In genomic region chr1:86379161-86379569, GRCm38 (mm10) we compare ENCODE assay signal across 12 mouse cellular contexts. TPM values are rescaled to one million over a fixed set of nuclear protein-coding genes. Genes with fewer than 3 reads are reported as not detected.
DNase-seq lines count a peak whose midpoint lies in the region; ATAC-seq and TF ChIP-seq lines count a peak whose summit lies in the region.
"Had no signal": no experiment of that assay in that cellular context is flagged by ENCODE, and none has a peak within 500 bp of the region (broad histone marks: within the 10 kb centered on the region; RNA-seq: fewer than 3 reads in every experiment).

No protein-coding gene starts in this region.

- no peak overlapping the region for H3K4me2 ChIP-seq in forebrain, embryonic 16.5 days (ENCODE audit: low read length)
- no peak overlapping the region for H3K4me2 ChIP-seq in forebrain, embryonic 15.5 days (replicated peaks)
- H3K4me2 ChIP-seq in lung, postnatal 0 days (replicated peaks; ENCODE audit: low read depth, low read length): no peak overlapping the region
- H3K4me2 ChIP-seq in limb, embryonic 14.5 days (replicated peaks; ENCODE audit: low read depth, low read length, severe bottlenecking): 0 out of 2 replicates have a peak overlapping the region, but pooled peaks have one; percentile 2
- H3K4me2 ChIP-seq in midbrain, embryonic 14.5 days (ENCODE audit: low read length): no peak overlapping the region
- H3K4me2 ChIP-seq: liver, embryonic 11.5 days; midbrain, embryonic 11.5 days; neural tube, embryonic 15.5 days had no signal

- H3K27me3 ChIP-seq in forebrain, embryonic 16.5 days (replicated peaks; ENCODE audit: control insufficient read depth, insufficient read depth, low read length): no peaks in the 10 kb centered on the region
- H3K27me3 ChIP-seq in forebrain, embryonic 15.5 days: no peaks in the 10 kb centered on the region
- H3K27me3 ChIP-seq in lung, postnatal 0 days (replicated peaks; ENCODE audit: insufficient read depth, low read length): no peaks in the 10 kb centered on the region
- no peaks in the 10 kb centered on the region for H3K27me3 ChIP-seq in limb, embryonic 14.5 days (ENCODE audit: control insufficient read depth, insufficient read depth, low read length)
- H3K27me3 ChIP-seq in midbrain, embryonic 14.5 days (ENCODE audit: control insufficient read depth, insufficient read depth, low read length): no peaks in the 10 kb centered on the region
- H3K27me3 ChIP-seq: neural tube, embryonic 15.5 days had no signal

- no peak for TF ChIP-seq EP300 in lung, postnatal 0 days (IDR thresholded peaks at IDR 0.05)

- H3K9me3 ChIP-seq in forebrain, embryonic 16.5 days (ENCODE audit: control insufficient read depth, low read length): no peaks in the 10 kb centered on the region
- H3K9me3 ChIP-seq in forebrain, embryonic 15.5 days: no peaks in the 10 kb centered on the region
- no peaks in the 10 kb centered on the region for H3K9me3 ChIP-seq in lung, postnatal 0 days (ENCODE audit: low read length)
- no peaks in the 10 kb centered on the region for H3K9me3 ChIP-seq in limb, embryonic 14.5 days (ENCODE audit: control insufficient read depth, low read length)
- no peaks in the 10 kb centered on the region for H3K9me3 ChIP-seq in midbrain, embryonic 14.5 days (ENCODE audit: control insufficient read depth, low read length)
- H3K9me3 ChIP-seq: neural tube, embryonic 15.5 days had no signal

- ATAC-seq in forebrain, embryonic 16.5 days: no peak
- no peak for ATAC-seq in forebrain, embryonic 15.5 days (replicated peaks)
- ATAC-seq in lung, postnatal 0 days: no peak
- ATAC-seq in limb, embryonic 14.5 days (ENCODE audit: low FRiP score, low read depth): peak; percentile 36; the same call in 1 of the 2 replicates
- ATAC-seq in midbrain, embryonic 14.5 days (ENCODE audit: low FRiP score, low TSS enrichment): no peak

- 72% methylated on average over 9 of the region's 9 CpGs for WGBS in forebrain, embryonic 16.5 days
- WGBS in forebrain, embryonic 15.5 days: 77% methylated on average over 9 of the region's 9 CpGs
- WGBS in lung, postnatal 0 days: 47% methylated on average over 9 of the region's 9 CpGs
- WGBS in limb, embryonic 14.5 days: 32% methylated on average over 9 of the region's 9 CpGs
- WGBS in midbrain, embryonic 14.5 days: 80% methylated on average over 9 of the region's 9 CpGs

- H3K27ac ChIP-seq in forebrain, embryonic 16.5 days (ENCODE audit: low read length): peak overlapping the region; percentile 48
- H3K27ac ChIP-seq in forebrain, embryonic 15.5 days (replicated peaks): no peak overlapping the region
- H3K27ac ChIP-seq in lung, postnatal 0 days (ENCODE audit: low read length): no peak overlapping the region
- H3K27ac ChIP-seq in limb, embryonic 14.5 days (replicated peaks; ENCODE audit: low read depth, low read length): peak overlapping the region; percentile 70
- H3K27ac ChIP-seq in midbrain, embryonic 14.5 days (replicated peaks; ENCODE audit: low read depth, low read length): no peak overlapping the region
- H3K27ac ChIP-seq: neural tube, embryonic 15.5 days had no signal

- DNase-seq in lung, postnatal 0 days (ENCODE audit: low spot score): peak; percentile 36
- no peak for DNase-seq in lung, postnatal 4 days
- no peak for DNase-seq in limb, embryonic 14.5 days (ENCODE audit: low spot score)
- DNase-seq in urinary bladder, adult 18-20 months (ENCODE audit: low spot score in 2 of 2): no peak
- DNase-seq in midbrain, embryonic 14.5 days: no peak
- no peak for DNase-seq in kidney, adult 18-20 months

- H3K4me1 ChIP-seq in forebrain, embryonic 16.5 days (replicated peaks; ENCODE audit: control insufficient read depth, insufficient read depth, low read length): 0 out of 2 replicates have a peak, but pooled peaks cover 6% of the 10 kb centered on the region
- H3K4me1 ChIP-seq in forebrain, embryonic 15.5 days: 0 out of 2 replicates have a peak, but pooled peaks cover 4% of the 10 kb centered on the region
- no peaks in the 10 kb centered on the region for H3K4me1 ChIP-seq in lung, postnatal 0 days (ENCODE audit: insufficient read depth, low read depth, low read length)
- peaks cover 17% of the 10 kb centered on the region for H3K4me1 ChIP-seq in limb, embryonic 14.5 days (ENCODE audit: control insufficient read depth, insufficient read depth, low read length)
- no peaks in the 10 kb centered on the region for H3K4me1 ChIP-seq in midbrain, embryonic 14.5 days (ENCODE audit: control insufficient read depth, insufficient read depth, low read length)

- TF ChIP-seq CTCF in lung, postnatal 0 days (IDR thresholded peaks at IDR 0.05): no peak

- H3K9ac ChIP-seq in forebrain, embryonic 16.5 days (replicated peaks; ENCODE audit: low read depth, low read length): no peak overlapping the region
- H3K9ac ChIP-seq in forebrain, embryonic 15.5 days (replicated peaks): no peak overlapping the region
- no peak overlapping the region for H3K9ac ChIP-seq in lung, postnatal 0 days (replicated peaks; ENCODE audit: low read depth)
- no peak overlapping the region for H3K9ac ChIP-seq in limb, embryonic 14.5 days (ENCODE audit: low read depth, low read length, severe bottlenecking)
- H3K9ac ChIP-seq in midbrain, embryonic 14.5 days (replicated peaks; ENCODE audit: low read length): no peak overlapping the region
- H3K9ac ChIP-seq: neural tube, embryonic 15.5 days had no signal

- TF ChIP-seq POLR2A in limb, embryonic 14.5 days (IDR thresholded peaks at IDR 0.05; ENCODE audit: borderline replicate concordance, extremely low read depth, insufficient read depth, insufficient read length): no peak

- H3K4me3 ChIP-seq in forebrain, embryonic 16.5 days (replicated peaks; ENCODE audit: low read length): no peak overlapping the region
- no peak overlapping the region for H3K4me3 ChIP-seq in forebrain, embryonic 15.5 days
- no peak overlapping the region for H3K4me3 ChIP-seq in lung, postnatal 0 days (ENCODE audit: low read depth, low read length)
- H3K4me3 ChIP-seq in limb, embryonic 14.5 days (replicated peaks; ENCODE audit: low read length): no peak overlapping the region
- H3K4me3 ChIP-seq in midbrain, embryonic 14.5 days (replicated peaks; ENCODE audit: low read depth, low read length): no peak overlapping the region
- H3K4me3 ChIP-seq: neural tube, embryonic 15.5 days had no signal

- H3K36me3 ChIP-seq in forebrain, embryonic 16.5 days (ENCODE audit: control insufficient read depth, insufficient read depth): no peaks in the 10 kb centered on the region
- H3K36me3 ChIP-seq in forebrain, embryonic 15.5 days: no peaks in the 10 kb centered on the region
- H3K36me3 ChIP-seq in lung, postnatal 0 days (ENCODE audit: insufficient read depth, low read length): no peaks in the 10 kb centered on the region
- no peaks in the 10 kb centered on the region for H3K36me3 ChIP-seq in limb, embryonic 14.5 days (ENCODE audit: control insufficient read depth, insufficient read depth, low read length)
- no peaks in the 10 kb centered on the region for H3K36me3 ChIP-seq in midbrain, embryonic 14.5 days (ENCODE audit: control insufficient read depth, insufficient read depth, low read length)
- H3K36me3 ChIP-seq: neural tube, embryonic 15.5 days had no signal

RNA-seq across cellular contexts. Expression of gene Ncl, which starts 20.0 kb away (rescaled TPM):
- 227 and 228 TPM in 2 replicates for polyA plus RNA-seq in forebrain, embryonic 16.5 days (2015; fragmentation: Nextera tagmentation; extraction: Ambion mirVana)
- polyA plus RNA-seq in forebrain, embryonic 15.5 days (2015; fragmentation: Nextera tagmentation; extraction: Ambion mirVana): 208 and 227 TPM in 2 replicates
- 139 and 140 TPM in 2 replicates for polyA plus RNA-seq in lung, postnatal 0 days (2015; fragmentation: Nextera tagmentation; extraction: Ambion mirVana)
- 63.5 and 201 TPM in 2 replicates for polyA plus RNA-seq in limb, embryonic 14.5 days (2012; rRNA removed)
- 286 and 299 TPM in 2 replicates for polyA plus RNA-seq in limb, embryonic 14.5 days (2014; fragmentation: Nextera tagmentation; extraction: Ambion mirVana)
- polyA plus RNA-seq in midbrain, embryonic 14.5 days (2014; fragmentation: Nextera tagmentation; extraction: Ambion mirVana): 153 and 154 TPM in 2 replicates

RNA-seq across cellular contexts. Expression of gene Nmur1, which starts 46.9 kb away (rescaled TPM):
- not detected in 2 replicates for polyA plus RNA-seq in forebrain, embryonic 16.5 days (2015; fragmentation: Nextera tagmentation; extraction: Ambion mirVana)
- 0.18 TPM in 1 of 2 replicates, not detected in the other for polyA plus RNA-seq in forebrain, embryonic 15.5 days (2015; fragmentation: Nextera tagmentation; extraction: Ambion mirVana)
- 1.3 and 2.1 TPM in 2 replicates for polyA plus RNA-seq in lung, postnatal 0 days (2015; fragmentation: Nextera tagmentation; extraction: Ambion mirVana)
- polyA plus RNA-seq in limb, embryonic 14.5 days (2012; rRNA removed): 0.09 TPM in 1 of 2 replicates, not detected in the other
- 0.17 TPM in 1 of 2 replicates, not detected in the other for polyA plus RNA-seq in limb, embryonic 14.5 days (2014; fragmentation: Nextera tagmentation; extraction: Ambion mirVana)
- not detected in 2 replicates for polyA plus RNA-seq in midbrain, embryonic 14.5 days (2014; fragmentation: Nextera tagmentation; extraction: Ambion mirVana)
- polyA plus RNA-seq: kidney, embryonic 14.5 days; liver, embryonic 11.5 days; midbrain, embryonic 11.5 days had no signal

RNA-seq across cellular contexts. Expression of gene Tex44, which starts 47.0 kb away (rescaled TPM):
- polyA plus RNA-seq in forebrain, embryonic 16.5 days (2015; fragmentation: Nextera tagmentation; extraction: Ambion mirVana): not detected in 2 replicates
- polyA plus RNA-seq in forebrain, embryonic 15.5 days (2015; fragmentation: Nextera tagmentation; extraction: Ambion mirVana): not detected in 2 replicates
- polyA plus RNA-seq in lung, postnatal 0 days (2015; fragmentation: Nextera tagmentation; extraction: Ambion mirVana): not detected in 2 replicates
- polyA plus RNA-seq in limb, embryonic 14.5 days (2012; rRNA removed): not detected in 2 replicates
- not detected in 2 replicates for polyA plus RNA-seq in limb, embryonic 14.5 days (2014; fragmentation: Nextera tagmentation; extraction: Ambion mirVana)
- polyA plus RNA-seq in midbrain, embryonic 14.5 days (2014; fragmentation: Nextera tagmentation; extraction: Ambion mirVana): not detected in 2 replicates
- polyA plus RNA-seq: kidney, embryonic 14.5 days; liver, embryonic 11.5 days; midbrain, embryonic 11.5 days; neural tube, embryonic 15.5 days had no signal

Comparison
In these comparisons a context has a peak if more than half of its experiments do, and no peak if none do; other contexts are left out.
1. H3K27ac ChIP-seq: peak in forebrain, embryonic 16.5 days (single experiment) and limb, embryonic 14.5 days (single experiment); none in forebrain, embryonic 15.5 days (single experiment), lung, postnatal 0 days (single experiment) and midbrain, embryonic 14.5 days (single experiment).